Mouse (Mus musculus): Measurements from ENCODE around the gene Gm26938. TPM values are rescaled to one million over a fixed set of nuclear protein-coding genes. Genes with fewer than 3 reads are reported as not detected.

Gm26938 gene
- not detected for polyA plus RNA-seq (2014; fragmentation: Illumina TruSeq; extraction: RNeasy Lipid Tissue Mini Kit (QIAGEN cat#74804); ENCODE audit: low read depth, low replicate concordance)

DNA sequence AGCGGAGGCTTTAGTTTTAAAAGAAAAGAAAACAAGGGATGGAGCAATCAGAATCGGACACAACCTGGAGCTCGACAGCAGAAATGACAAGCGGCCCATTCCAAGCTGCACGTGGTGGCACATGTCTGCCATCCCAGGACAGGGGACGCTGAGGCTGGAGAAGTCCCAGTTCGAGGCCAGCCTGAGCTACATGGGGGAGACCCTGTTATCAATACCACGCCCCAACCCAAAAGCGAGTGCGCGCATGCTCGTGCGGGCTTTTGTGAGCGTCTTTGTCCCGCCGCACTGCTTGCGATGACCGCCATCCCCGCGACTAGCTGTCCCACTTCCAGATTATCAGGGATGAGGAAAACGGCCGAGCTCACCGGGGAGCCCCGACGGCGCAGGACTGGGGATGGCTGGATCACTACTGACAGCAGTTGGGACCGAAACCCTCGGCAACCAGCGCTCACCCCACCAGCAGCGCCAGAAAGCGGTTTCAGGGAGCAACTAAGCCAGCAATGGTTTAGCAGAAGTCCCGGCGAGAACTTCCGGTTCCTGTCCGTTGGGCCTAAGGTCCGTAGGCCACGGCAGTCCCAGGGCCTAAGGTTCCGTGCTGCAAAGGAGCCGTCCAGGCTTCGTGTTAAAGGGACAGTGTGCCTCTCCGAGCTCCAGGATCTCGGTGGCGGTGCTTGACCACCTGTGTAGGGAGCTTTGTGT, at the start of gene Gm26938, which contains the start of gene Psmg3:
Gene Gm26938 (minus strand): TSS at position 51 of the 699 bp plus-strand sequence.
Gene Psmg3 (minus strand): TSS at position 529 of the 699 bp plus-strand sequence.

GRCm38 (mm10) chr5:139819538-139820181, 6.5 kb downstream of the Gm26938 start, which contains the start of gene Tmem184a:
Gene Tmem184a (minus strand): TSS chr5:139819917.

DNA sequence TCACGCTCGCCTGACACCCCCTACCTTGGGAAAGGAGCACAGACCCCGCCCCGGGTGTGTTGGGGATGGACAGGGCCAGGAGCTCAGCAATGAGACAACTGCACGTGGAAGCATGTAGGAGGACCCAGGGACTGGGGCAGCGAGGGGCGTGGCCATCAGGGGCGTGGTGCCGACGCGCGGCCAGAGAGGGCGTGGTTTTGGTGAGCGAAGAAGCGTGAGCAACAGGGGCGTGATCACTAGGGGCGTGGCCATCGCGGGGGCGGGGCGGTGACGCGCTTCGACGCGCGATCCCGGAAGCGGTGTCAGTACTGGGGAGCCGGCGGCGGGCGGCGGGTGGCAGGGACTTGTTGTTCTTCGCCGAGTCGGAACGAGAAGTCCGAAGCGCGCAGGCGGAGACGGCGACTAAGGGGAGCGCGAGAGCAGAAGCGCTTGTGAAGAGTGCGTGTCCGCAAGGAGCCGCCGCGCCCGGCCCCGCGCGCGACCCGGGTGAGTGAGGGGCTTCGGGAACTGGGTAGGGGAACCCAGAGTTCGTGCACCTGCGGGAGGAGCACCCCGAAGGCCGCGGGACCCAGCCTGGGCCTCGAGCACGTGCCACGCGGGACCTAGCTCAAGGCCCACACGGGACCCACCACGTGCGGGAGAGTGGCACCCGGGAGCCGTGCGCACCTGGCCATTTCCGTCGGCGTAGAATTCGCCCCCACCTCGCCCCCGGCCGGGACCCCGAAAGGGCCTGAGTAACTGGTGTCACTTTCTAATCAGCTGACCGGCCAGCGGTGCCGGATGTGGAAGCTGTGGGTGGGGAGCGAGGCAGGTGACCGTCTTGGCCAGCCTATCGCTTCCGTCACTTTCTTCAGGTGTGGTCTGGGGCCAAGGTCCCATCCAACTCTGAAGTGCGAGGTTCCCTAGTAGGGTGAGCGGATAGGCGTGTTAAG, 34.7 kb downstream of the Gm26938 start, which contains the start of gene Mafk:
Gene Mafk (plus strand): TSS at position 287 of the 932 bp plus-strand sequence.

DNA sequence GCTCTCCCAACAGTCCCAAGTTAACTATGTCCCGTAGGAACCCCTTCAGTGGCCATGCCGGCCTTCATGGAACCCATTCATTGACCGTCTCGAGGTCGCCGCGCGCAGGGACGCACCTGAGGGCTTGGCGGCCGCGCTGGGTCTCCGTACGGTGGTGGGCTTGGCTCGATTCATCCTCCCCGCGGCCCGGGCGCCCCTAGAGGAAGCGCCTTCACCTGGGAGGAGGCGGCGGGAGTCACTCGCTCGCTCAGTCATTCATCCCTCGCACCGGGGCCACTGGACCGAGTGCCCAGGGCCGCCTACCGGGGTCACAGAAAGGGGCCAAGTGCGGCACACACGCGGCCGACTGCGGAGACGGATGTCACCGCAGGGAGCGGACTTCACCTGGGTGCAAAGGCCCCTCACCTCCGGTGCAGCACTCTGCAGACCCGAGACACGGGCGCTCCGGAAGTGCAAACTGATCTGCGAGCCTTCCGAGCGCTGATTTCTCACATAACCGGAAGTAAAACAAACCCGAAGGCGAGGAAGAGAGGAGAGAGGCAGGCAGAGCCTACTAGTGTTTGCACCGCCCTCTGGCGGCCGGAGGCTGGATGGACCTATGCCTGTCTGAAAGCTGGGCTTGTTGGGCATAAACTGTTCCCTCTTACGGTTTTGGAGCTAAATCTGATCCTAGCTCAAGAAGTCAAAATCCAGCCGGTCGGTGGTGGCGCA, 50.8 kb downstream of the Gm26938 start, which contains the start of gene Ints1:
Gene Ints1 (minus strand): TSS at position 459 of the 711 bp plus-strand sequence.

Other genes with a start within 250 kb of the Gm26938 start
- 0.12 TPM for gene Micall2, start 90.1 kb downstream of the Gm26938 start, polyA plus RNA-seq (2014; fragmentation: Illumina TruSeq; extraction: RNeasy Lipid Tissue Mini Kit (QIAGEN cat#74804); ENCODE audit: low read depth, low replicate concordance)
- 0.85 TPM for gene Ints1, start 50.7 kb downstream of the Gm26938 start, polyA plus RNA-seq (2014; fragmentation: Illumina TruSeq; extraction: RNeasy Lipid Tissue Mini Kit (QIAGEN cat#74804); ENCODE audit: low read depth, low replicate concordance)
- 4.7 TPM for gene Mafk, start 34.9 kb downstream of the Gm26938 start, polyA plus RNA-seq (2014; fragmentation: Illumina TruSeq; extraction: RNeasy Lipid Tissue Mini Kit (QIAGEN cat#74804); ENCODE audit: low read depth, low replicate concordance)
- gene Tmem184a, start 6.5 kb downstream of the Gm26938 start, polyA plus RNA-seq (2014; fragmentation: Illumina TruSeq; extraction: RNeasy Lipid Tissue Mini Kit (QIAGEN cat#74804); ENCODE audit: low read depth, low replicate concordance) = 1.2 TPM
- gene Psmg3, start 478 bp upstream of the Gm26938 start, polyA plus RNA-seq (2014; fragmentation: Illumina TruSeq; extraction: RNeasy Lipid Tissue Mini Kit (QIAGEN cat#74804); ENCODE audit: low read depth, low replicate concordance) = not detected
- 0.61 TPM for gene Elfn1, start 81.5 kb upstream of the Gm26938 start, polyA plus RNA-seq (2014; fragmentation: Illumina TruSeq; extraction: RNeasy Lipid Tissue Mini Kit (QIAGEN cat#74804); ENCODE audit: low read depth, low replicate concordance)